Mouse (Mus musculus): ENCODE measurements around the gene Ppat.

- TF ChIP-seq USF1 (IDR thresholded peaks at IDR 0.05; ENCODE audit: low read depth) (no peak), POLR2A (IDR thresholded peaks at IDR 0.05; ENCODE audit: insufficient read length, low read depth) (no peak), MYOG (IDR thresholded peaks at IDR 0.05; ENCODE audit: control insufficient read depth in 1 of 3, insufficient read depth in 1 of 3, insufficient read length in 2 of 3, low read depth in 2 of 3) (no peak), CEBPB (IDR thresholded peaks at IDR 0.05; ENCODE audit: insufficient read depth, poor library complexity, severe bottlenecking) (no peak), TCF12 (IDR thresholded peaks at IDR 0.05; ENCODE audit: insufficient read depth, poor library complexity, severe bottlenecking) (no peak), REST (IDR thresholded peaks at IDR 0.05; ENCODE audit: insufficient read depth, insufficient read length) (no peak), TCF3 (IDR thresholded peaks at IDR 0.05; ENCODE audit: insufficient read length, low read depth) (no peak), POLR2AphosphoS2 (IDR thresholded peaks at IDR 0.05; ENCODE audit: insufficient read length, low read depth) (no peak)
Observed at GRCm38 (mm10) chr5:76869553-76869952, 81.8 kb downstream of the Ppat start.
